Mouse (Mus musculus) erythroblast, embryonic 14.5 days (primary cell): Measurements from ENCODE around the gene Elk4.

Source experiments
- GATA1 ChIP-seq: IDR thresholded peaks from 2 replicates; pipeline ENCODE4 v1.6.1; 2012; ENCODE audit warnings: low read length, inconsistent platforms, mixed read lengths
- TAL1 ChIP-seq: IDR thresholded peaks from 3 replicates; pipeline ENCODE4 v1.6.1; 2012; ENCODE audit warnings: low read length, inconsistent platforms, mixed read lengths

GRCm38 (mm10) chr1:132037746-132038145 lies 30.3 kb downstream of the Elk4 start:
- TF ChIP-seq TAL1 (no peak), GATA1 (no peak)
